Mouse (Mus musculus) thymus, adult 2 months (tissue): ENCODE results near the gene Plcd1. TPM values are rescaled to one million over a fixed set of nuclear protein-coding genes. Genes with fewer than 3 reads are reported as not detected.

ENCODE experiments used
- DNase-seq: peaks from one replicate; pipeline ENCODE4 v3.0.0; 2021
- H3K27ac ChIP-seq: fragments of 200-500 bp; 2 replicates; pipeline ENCODE4 v1.5.1; 2012; ENCODE audit warnings: low read length, control low read depth; ENCODE audit not compliant: control insufficient read depth, insufficient read depth
- H3K27me3 ChIP-seq: fragments of 200-500 bp; 2 replicates; pipeline ENCODE4 v1.6.1; 2012; ENCODE audit warnings: mild to moderate bottlenecking, low read length, moderate library complexity, mixed read lengths; ENCODE audit not compliant: control insufficient read depth, insufficient read depth
- H3K36me3 ChIP-seq: fragments of 200-500 bp; 2 replicates; pipeline ENCODE4 v1.6.1; 2012; ENCODE audit warnings: mild to moderate bottlenecking, low read length, moderate library complexity; ENCODE audit not compliant: control insufficient read depth, insufficient read depth
- H3K4me1 ChIP-seq: fragments of 200-500 bp; replicated peaks from 2 replicates; pipeline ENCODE4 v1.6.1; 2012; ENCODE audit warnings: low read length; ENCODE audit not compliant: control insufficient read depth, insufficient read depth
- H3K4me3 ChIP-seq: fragments of 200-500 bp; 2 replicates; pipeline ENCODE4 v1.5.1; 2012; ENCODE audit warnings: mild to moderate bottlenecking, low read length, control low read depth, moderate library complexity; ENCODE audit not compliant: control insufficient read depth, insufficient read depth
- CTCF ChIP-seq: fragments of 200-500 bp; IDR thresholded peaks from 2 replicates; pipeline ENCODE4 v1.5.1; 2012; ENCODE audit warnings: mild to moderate bottlenecking, control low read depth, low read length, moderate library complexity, borderline replicate concordance; ENCODE audit not compliant: control insufficient read depth, poor library complexity, insufficient read depth; ENCODE audit errors: extremely low read depth
- POLR2A ChIP-seq: fragments of 200-500 bp; IDR thresholded peaks from 2 replicates; pipeline ENCODE4 v1.6.1; 2012; ENCODE audit warnings: mild to moderate bottlenecking, low read length, control low read depth, moderate library complexity; ENCODE audit not compliant: control insufficient read depth, poor library complexity, insufficient read depth; ENCODE audit errors: extremely low read depth
- WGBS: fragments of 180-500 bp; shearing (Covaris S2); methylation state at CpG from one replicate; pipeline ENCODE4 v1.1.7; 2018; 5-methylcytosine and 5-hydroxymethylcytosine counted together
- polyA plus RNA-seq: library from polyadenylated mRNA; depleted of rRNA; stranded (reverse); fragments of >200 nt; gene quantifications from 2 replicates; pipeline ENCODE4 v1.2.3, GENCODE M21; 2012; rRNA removed

Gene Plcd1
- polyA plus RNA-seq = 17.7 and 22.7 TPM in 2 replicates

DNA sequence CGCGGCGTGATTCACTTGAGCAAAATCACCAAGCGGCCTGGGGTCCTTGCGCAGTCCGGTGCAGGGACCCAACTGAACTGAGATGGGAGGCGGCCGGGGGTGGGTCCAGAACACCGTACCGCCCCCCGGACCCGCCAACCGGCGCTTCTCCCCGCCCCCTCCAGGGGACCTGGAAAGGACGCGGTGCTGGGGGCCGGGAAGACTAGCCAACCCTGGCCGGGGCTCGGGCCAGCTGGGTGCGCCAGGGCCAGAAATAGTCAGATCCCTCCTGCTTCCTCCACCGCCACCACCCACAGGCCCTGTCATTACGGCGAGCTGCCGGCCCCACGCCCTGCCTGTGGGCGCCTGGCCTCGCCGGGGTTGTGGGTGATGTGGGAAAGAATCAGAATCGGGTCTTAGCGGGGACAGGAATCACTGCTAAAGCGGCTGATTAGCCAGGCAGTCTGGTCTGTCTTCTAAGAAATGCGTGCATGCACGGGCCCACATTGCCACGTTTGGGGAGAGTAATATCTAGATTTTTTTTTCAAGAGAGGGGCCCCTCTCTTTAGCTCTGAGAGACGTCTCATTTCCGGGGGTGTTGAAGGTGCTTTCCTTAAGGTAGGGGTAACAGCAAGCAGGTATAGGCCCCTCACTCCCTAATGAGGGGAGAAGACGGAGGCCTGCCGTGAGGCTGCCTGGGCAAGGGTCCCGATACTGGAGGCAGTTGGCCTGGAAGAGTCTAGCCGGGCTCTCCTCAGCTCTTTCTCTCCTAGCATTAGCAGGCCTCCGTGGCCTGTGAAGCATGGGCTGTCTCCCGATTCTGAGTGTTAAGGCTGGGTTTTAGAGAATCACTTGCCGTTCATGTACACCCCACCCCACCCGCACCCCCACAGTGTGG lies at the start of gene Plcd1:
Gene Plcd1, minus strand, starts transcription at position 84 of the 877 bp plus-strand sequence.
- no peak for TF ChIP-seq POLR2A
- no peak for TF ChIP-seq CTCF
- DNase-seq = peak; percentile 6
- Histone ChIP-seq H3K36me3 (no peaks in the 10 kb centered on the region), H3K4me1 (no peaks in the 10 kb centered on the region), H3K4me3 (peak within 1 kb of the TSS; percentile 15), H3K27ac (no peak within 1 kb of the TSS), H3K27me3 (peaks cover 10% of the 10 kb centered on the region; the same call in 1 of the 2 replicates)
- WGBS = 17% methylated on average over 45 of the region's 45 CpGs

DNA sequence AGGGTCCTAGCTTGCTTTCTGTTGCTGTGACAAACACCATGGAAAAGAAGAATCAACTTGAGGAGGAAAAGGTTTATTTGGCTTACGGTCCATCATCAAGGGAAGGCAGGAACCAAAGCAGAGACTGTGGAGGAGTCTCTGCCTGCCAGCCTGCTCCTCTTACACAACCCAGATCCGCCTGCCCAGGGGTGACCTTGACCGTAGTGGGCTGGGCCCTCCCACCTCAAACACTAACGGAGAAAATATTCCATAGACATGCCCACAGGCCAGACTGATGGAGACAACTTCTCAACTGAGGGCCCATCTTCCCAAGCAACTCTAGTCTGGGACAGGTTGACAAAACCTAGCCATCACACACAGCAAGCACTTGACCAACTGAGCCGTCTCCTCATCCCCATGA lies 48.8 kb upstream of the Plcd1 start:
- H3K4me1 ChIP-seq = no peaks in the 10 kb centered on the region
- 92% methylated on average over 5 of the region's 5 CpGs for WGBS
- no peak overlapping the region for H3K4me3 ChIP-seq

DNA sequence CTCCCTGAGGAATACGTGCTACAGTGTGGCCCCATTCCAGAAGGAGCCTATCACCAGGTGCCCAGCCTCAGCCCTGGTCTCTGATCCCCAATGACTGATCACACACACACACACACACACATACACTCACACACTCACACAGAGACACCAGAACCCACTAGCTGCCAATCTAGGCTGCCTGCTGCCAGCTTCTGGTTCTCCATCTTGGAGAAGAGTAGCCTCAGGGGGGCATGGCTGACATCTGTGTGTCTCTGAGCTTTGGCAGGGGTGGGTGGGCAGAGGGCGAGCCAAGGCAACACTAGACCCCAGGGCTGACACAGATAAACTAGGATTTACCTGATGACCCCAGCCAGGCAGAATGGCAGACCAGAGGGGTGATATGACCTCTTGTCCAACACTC lies 45.5 kb upstream of the Plcd1 start:
- no peaks in the 10 kb centered on the region for H3K27me3 ChIP-seq
- H3K4me1 ChIP-seq = no peaks in the 10 kb centered on the region
- whole genome bisulfite sequencing = 86% methylated on average over 2 of the region's 2 CpGs
- H3K36me3 ChIP-seq = no peaks in the 10 kb centered on the region
- TF ChIP-seq CTCF (no peak), POLR2A (no peak)
- no peak for DNase-seq
- no peak overlapping the region for H3K27ac ChIP-seq
- no peak overlapping the region for H3K4me3 ChIP-seq

More for the DNA sequence above, 48.8 kb upstream of the Plcd1 start:
- Histone ChIP-seq H3K36me3 (no peaks in the 10 kb centered on the region), H3K27ac (no peak overlapping the region), H3K27me3 (no peaks in the 10 kb centered on the region)
- TF ChIP-seq POLR2A = no peak
- no peak for TF ChIP-seq CTCF
- DNase-seq = no peak

DNA sequence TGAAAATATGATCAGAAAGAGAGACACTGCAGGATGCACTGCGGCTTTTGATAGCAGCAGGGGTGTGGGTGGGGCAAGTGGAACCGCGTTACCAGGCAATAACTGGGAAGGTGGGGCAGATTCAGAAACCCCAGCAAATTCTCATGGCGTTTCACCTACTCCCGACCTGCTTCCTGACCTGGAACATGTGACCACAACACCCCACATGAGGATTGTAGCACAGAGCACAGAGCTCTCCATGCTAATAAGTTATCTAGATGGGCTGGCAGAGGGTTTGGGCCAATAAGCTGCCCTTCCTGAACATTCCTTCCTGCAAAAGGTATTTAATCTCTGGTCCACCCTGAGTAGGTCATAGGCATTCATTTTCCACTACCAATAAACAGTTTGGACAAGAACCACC lies 37.4 kb upstream of the Plcd1 start:
- TF ChIP-seq CTCF (no peak), POLR2A (no peak)
- WGBS = 51% methylated on average over 5 of the region's 5 CpGs
- no peaks in the 10 kb centered on the region for H3K27me3 ChIP-seq
- H3K4me3 ChIP-seq = no peak overlapping the region
- no peaks in the 10 kb centered on the region for H3K4me1 ChIP-seq
- no peaks in the 10 kb centered on the region for H3K36me3 ChIP-seq
- no peak overlapping the region for H3K27ac ChIP-seq
- no peak for DNase-seq

DNA sequence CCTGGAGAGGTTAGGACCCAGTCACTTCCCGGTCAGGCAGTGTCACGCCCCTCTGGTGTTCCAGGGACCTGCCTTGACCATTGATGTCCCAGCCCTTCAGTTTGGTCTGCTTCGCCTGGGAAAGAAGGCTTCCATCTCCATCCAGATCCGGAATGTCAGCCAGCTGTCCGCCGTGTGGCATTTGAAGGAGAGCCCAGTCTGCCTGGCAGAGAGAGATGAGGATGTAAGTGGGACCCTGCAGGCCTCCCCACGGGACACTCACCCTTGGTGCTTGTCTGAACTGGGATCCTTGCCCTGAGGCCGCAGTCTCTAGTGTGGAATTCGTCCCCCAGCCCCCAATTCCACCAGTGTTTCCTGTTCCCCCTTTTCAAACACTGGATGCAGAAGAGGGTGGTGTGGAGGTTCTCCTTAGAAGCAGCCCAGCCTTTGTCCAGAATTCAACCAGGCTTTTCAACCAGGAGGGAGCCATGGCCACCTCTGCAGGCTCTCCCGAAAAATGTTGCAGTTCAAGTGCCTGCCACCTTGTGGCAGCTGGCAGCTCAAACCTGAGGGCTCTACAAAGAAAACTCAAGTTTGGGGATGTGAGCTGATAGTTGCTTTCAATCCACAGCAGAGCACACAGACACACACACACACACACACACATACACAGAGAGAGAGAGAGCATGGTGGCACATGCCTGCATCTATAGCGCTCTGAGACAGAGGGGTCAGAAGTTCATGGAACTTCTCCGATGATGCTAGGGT lies 35.3 kb upstream of the Plcd1 start:
- no peaks in the 10 kb centered on the region for H3K36me3 ChIP-seq
- WGBS = 86% methylated on average over 12 of the region's 12 CpGs
- H3K27ac ChIP-seq = no peak overlapping the region
- H3K4me3 ChIP-seq = no peak overlapping the region
- DNase-seq = no peak
- no peak for TF ChIP-seq POLR2A
- no peak for TF ChIP-seq CTCF
- no peaks in the 10 kb centered on the region for H3K27me3 ChIP-seq
- no peaks in the 10 kb centered on the region for H3K4me1 ChIP-seq

DNA sequence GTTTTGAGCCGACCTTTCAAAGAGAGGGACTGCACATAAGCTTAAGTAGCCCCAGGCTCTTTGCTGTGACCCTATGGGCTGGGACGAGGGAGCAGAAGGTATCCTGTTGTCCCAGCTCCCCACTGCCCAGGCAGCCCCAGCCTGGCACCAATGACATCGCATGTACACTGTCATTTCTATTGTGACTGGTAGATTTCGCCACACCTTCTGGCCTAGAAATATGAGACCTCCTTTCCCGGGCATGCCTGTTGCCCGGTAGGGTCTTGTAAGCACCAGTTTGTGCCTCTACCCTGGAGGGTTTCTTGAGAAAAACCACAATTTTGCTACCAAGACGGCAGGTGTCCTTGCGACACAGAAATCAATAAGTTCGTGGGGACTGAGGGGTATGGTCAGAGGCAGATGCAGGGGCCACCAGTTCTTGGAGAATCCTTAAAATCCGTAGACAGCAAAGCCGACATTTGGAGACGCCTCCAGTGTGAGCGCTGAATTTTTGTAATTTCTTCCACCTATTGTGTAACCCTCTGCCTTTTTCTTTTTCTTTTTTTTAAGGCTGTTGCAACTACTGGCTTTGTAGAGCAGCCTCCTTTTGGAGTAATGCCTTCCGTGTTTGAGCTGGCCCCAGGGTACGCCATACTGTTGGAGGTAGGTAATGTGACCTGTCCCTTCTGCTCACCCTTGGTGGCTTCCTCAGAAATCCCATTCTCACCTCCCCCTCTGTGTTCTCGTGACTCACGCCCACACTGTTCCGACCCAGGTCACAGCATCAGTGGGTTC lies 29.5 kb upstream of the Plcd1 start:
- H3K27me3 ChIP-seq = no peaks in the 10 kb centered on the region
- no peaks in the 10 kb centered on the region for H3K36me3 ChIP-seq
- H3K4me3 ChIP-seq = no peak overlapping the region
- WGBS = 87% methylated on average over 18 of the region's 18 CpGs
- TF ChIP-seq CTCF (no peak), POLR2A (no peak)
- no peak overlapping the region for H3K27ac ChIP-seq
- H3K4me1 ChIP-seq = no peaks in the 10 kb centered on the region
- no peak for DNase-seq
